Mouse (Mus musculus): ENCODE measurements around the gene Chmp5. TPM values are rescaled to one million over a fixed set of nuclear protein-coding genes. Genes with fewer than 3 reads are reported as not detected.
A peak's percentile ranks its signal among the peaks of the same experiment; 100 is the strongest.

Gene Chmp5
- polyA plus RNA-seq, 1 experiment from 2014 or later, result 150 TPM

DNA sequence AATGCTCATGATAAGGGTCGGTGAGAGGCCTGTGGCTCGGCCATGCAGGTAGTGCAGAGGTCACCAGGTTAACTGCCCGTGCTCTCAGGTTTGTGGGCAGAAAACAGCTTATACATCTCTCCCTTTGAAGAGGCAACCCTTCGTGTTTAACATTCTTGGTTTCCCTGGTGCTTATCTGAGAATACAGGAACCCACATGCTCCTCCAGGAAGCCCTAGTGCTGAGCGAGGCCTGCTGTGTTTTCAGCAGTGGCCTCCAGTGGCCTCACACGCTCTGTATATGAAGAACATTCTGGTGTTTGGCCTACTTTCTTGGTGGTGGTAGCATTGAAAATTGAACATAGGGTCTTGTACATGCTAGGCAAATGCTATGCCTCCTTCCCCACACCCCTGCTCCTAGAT is 7.7 kb downstream of the Chmp5 start:
- WGBS, result 94% methylated on average over 6 of the region's 6 CpGs
- peaks cover 84% of the 10 kb centered on the region for H3K36me3 ChIP-seq

DNA sequence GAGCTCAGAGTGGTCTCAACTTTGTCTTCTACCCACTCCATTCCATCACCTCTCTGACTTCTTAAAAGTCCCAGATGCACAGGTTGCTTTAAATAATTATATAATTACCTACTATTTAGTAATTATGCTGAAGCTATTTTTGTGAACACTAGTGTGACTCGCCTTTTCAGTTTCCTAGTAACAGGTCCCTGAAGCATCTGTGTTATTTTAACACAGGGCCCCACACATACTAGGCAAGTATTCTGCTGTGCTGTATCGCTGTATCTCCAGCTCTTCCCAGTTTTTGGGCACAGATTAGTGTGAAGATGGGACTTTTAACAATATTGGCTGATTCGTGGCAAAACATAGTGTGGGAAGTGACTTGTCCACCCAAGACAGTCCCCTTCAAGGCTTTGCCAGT is 15.3 kb downstream of the Chmp5 start:
- Histone ChIP-seq H3K4me3 (no peak overlapping the region), H3K4me2 (no peak overlapping the region), H3K4me1 (replicated peaks) (no peaks in the 10 kb centered on the region), H3K27ac (replicated peaks) (no peak overlapping the region), H3K36me3 (peaks cover 76% of the 10 kb centered on the region), H3K9me3 (no peaks in the 10 kb centered on the region), H3K27me3 (no peaks in the 10 kb centered on the region), H3K9ac (no peak overlapping the region)
- no peak for ATAC-seq (ENCODE audit: low FRiP score, low read depth)
- WGBS, result 92% methylated on average over 3 of the region's 3 CpGs

More for the DNA sequence above, 7.7 kb downstream of the Chmp5 start:
- no peaks in the 10 kb centered on the region for H3K4me1 ChIP-seq (replicated peaks)
- no peak overlapping the region for H3K9ac ChIP-seq
- no peaks in the 10 kb centered on the region for H3K9me3 ChIP-seq
- H3K27ac ChIP-seq (replicated peaks), result no peak overlapping the region
- H3K4me3 ChIP-seq, result no peak overlapping the region
- no peak for ATAC-seq (ENCODE audit: low FRiP score, low read depth)
- no peak overlapping the region for H3K4me2 ChIP-seq
- no peaks in the 10 kb centered on the region for H3K27me3 ChIP-seq

DNA sequence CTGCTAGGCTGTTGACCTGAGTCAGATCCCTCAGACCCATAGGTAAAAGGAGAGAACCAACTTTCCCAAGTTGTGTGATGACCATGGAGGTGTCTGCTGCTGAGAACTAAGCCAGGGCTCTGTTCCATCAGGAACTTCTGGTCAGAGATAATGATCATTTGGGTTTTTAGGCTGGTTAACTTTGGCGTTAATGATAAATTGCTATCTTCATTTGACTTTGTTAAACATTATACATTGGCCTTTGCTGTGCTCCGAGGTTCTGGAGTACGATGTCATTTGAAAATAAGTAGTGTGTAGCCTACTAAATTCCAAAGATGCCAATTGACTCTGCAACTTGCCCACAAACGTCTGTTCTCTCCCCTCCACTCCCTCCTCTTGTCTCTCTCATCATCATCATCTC is 21.0 kb downstream of the Chmp5 start:
- 80% methylated on average over 4 of the region's 4 CpGs for WGBS

DNA sequence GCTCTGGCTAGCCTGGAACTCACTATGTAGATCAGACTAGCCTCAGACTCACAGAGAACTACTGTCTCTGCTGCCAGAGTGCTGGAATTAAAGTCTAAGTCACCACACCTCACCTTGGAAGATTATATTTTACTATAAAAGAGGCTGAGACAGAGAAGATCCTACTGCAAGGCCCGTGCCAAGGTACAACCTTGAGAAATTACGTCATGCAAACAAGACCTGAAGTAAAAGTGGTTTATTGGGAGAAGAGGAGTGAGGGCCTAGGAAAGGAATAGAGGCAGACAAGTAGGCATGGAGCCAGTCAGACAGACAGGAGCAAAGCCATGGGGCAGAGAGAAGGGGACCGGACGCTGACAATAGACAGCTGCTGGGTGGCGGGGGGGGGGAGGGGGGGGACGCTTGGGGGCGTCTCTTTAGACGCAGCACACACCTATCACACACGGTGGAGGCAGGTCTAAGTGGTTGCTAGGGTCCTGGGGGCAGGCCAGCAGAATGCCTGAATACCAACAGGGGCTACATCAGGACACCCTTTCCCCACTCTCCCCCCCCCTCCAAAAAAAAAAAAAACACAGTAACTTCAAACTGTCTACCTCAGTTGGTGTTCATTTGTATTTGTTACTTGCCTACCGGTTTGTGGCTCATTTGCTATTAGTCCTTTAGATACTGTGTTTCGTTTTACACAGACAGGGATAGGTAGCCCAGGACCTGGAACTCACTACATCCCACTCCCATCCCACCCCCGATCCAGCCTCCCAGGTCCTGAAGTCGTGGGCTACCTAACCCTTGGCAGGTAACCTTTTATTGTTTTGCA is 21.8 kb downstream of the Chmp5 start:
- H3K36me3 ChIP-seq, result peaks cover 21% of the 10 kb centered on the region

More for the DNA sequence above, 21.0 kb downstream of the Chmp5 start:
- Histone ChIP-seq H3K9me3 (no peaks in the 10 kb centered on the region), H3K4me2 (0 out of 2 replicates have a peak overlapping the region, but pooled peaks have one; percentile 74), H3K27me3 (no peaks in the 10 kb centered on the region), H3K9ac (no peak overlapping the region), H3K27ac (replicated peaks) (no peak overlapping the region), H3K36me3 (peaks cover 28% of the 10 kb centered on the region), H3K4me3 (no peak overlapping the region), H3K4me1 (replicated peaks) (peaks cover 22% of the 10 kb centered on the region)
- ATAC-seq (ENCODE audit: low FRiP score, low read depth), result no peak

DNA sequence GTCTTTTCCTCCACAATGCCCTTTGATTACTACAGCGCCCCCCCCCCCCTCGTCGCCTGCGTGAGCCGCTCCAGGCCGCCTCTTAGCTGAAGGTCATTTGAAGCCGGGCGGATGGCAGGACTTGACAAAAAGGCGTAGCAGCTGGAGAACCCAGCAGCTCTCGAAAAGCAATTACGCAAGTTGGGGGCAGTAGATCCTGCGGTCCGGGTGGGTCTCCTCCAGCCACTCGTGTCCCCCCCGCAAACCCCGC is 22.3 kb downstream of the Chmp5 start:
- Histone ChIP-seq H3K36me3 (peaks cover 16% of the 10 kb centered on the region), H3K9me3 (no peaks in the 10 kb centered on the region), H3K4me2 (peak overlapping the region; percentile 74), H3K9ac (peak overlapping the region; percentile 82), H3K27me3 (no peaks in the 10 kb centered on the region), H3K4me3 (peak overlapping the region; percentile 85), H3K27ac (replicated peaks) (peak overlapping the region; percentile 92), H3K4me1 (replicated peaks) (peaks cover 22% of the 10 kb centered on the region)
- 0% methylated on average over 16 of the region's 16 CpGs for WGBS
- no peak for ATAC-seq (ENCODE audit: low FRiP score, low read depth)

More for the DNA sequence above, 21.8 kb downstream of the Chmp5 start:
- H3K27ac ChIP-seq (replicated peaks), result peak overlapping the region; percentile 92
- ATAC-seq (ENCODE audit: low FRiP score, low read depth), result no peak; the same call in 1 of the 2 replicates
- H3K4me2 ChIP-seq, result peak overlapping the region; percentile 74
- no peaks in the 10 kb centered on the region for H3K27me3 ChIP-seq
- H3K9me3 ChIP-seq, result no peaks in the 10 kb centered on the region
- H3K4me1 ChIP-seq (replicated peaks), result peaks cover 22% of the 10 kb centered on the region
- H3K9ac ChIP-seq, result peak overlapping the region; percentile 82
- 15% methylated on average over 9 of the region's 13 CpGs for WGBS
- peak overlapping the region; percentile 85 for H3K4me3 ChIP-seq

DNA sequence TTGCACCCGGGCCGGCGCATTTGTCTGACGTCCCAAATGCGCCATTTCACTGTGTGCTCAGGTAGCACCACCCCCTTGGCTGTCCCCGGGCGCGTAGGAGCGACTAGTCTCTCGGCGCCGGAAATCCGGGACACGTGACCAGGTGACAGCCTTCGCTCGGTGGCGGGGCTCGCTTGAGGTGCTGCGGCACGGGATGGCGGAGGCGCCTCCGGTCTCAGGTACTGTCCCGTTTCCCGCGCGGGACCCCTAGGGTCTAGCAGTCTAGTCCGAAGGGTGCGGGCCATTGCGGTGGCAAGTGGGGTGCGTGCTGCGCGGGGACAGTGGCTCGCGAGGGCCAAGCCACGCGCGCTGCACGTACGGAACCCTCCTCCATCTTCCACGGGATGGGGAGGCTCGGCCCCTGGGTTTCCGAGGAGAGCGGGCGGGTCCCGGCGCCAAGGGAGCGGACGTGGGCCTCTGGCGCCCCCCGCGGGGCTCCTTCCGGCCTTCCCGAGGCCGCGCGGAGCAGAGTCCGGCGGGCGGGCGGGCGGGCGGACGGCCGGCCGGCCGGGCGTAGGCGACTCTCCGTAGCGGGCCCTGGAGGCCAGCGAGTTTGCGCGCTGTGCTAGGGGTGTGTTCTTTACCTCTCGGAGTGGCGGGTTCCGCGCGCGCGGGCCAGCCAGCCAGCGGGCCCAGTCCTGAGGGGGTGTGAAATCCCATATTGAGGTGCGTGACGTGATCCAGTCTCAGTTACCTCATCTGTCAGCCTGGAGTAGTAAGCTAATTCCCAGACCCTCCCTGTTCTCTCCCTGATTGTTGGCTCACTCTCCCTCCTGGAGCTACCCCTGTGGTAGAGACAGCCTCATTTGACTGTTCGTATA is 22.9 kb downstream of the Chmp5 start, which contains the start of gene Nfx1:
Gene Nfx1, plus strand, starts transcription at position 65 of the 860 bp plus-strand sequence.
- Histone ChIP-seq H3K9ac (peak within 1 kb of the TSS; percentile 82), H3K4me2 (peak within 1 kb of the TSS; percentile 74), H3K27ac (replicated peaks) (peak within 1 kb of the TSS; percentile 92), H3K4me1 (replicated peaks) (peaks cover 22% of the 10 kb centered on the region), H3K36me3 (peaks cover 10% of the 10 kb centered on the region), H3K27me3 (no peaks in the 10 kb centered on the region), H3K9me3 (no peaks in the 10 kb centered on the region), H3K4me3 (peak within 1 kb of the TSS; percentile 85)
- ATAC-seq (ENCODE audit: low FRiP score, low read depth), result peak; percentile 97
- under 1% methylated on average over 71 of the region's 85 CpGs for WGBS

DNA sequence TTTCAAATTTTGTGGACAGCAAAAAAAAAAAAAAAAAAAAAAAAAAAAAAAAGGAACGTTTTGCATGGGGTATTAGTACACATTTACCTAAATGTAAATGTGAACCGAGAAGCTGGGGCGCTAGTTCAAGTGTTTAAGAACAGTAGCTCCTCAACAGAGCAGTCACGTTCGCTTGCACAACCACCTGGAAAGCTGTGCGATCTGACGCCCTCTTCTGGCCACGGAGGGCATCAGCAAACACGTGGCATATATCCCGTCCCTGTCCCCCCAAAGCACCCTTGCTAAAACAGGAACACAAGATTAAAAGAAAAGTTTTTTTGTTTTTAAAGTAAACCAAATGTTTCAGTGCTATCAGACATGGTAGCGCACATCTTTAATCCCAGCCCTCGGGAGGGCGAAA is 23.5 kb downstream of the Chmp5 start:
- H3K9ac ChIP-seq, result peak overlapping the region; percentile 82
- peaks cover 9% of the 10 kb centered on the region for H3K36me3 ChIP-seq
- peak overlapping the region; percentile 85 for H3K4me3 ChIP-seq
- H3K9me3 ChIP-seq, result no peaks in the 10 kb centered on the region
- peak overlapping the region; percentile 92; the same call in 1 of the 2 replicates for H3K27ac ChIP-seq (replicated peaks)
- no peaks in the 10 kb centered on the region for H3K27me3 ChIP-seq
- 26% methylated on average over 13 of the region's 13 CpGs for WGBS
- ATAC-seq (ENCODE audit: low FRiP score, low read depth), result no peak
- peaks cover 22% of the 10 kb centered on the region for H3K4me1 ChIP-seq (replicated peaks)
- H3K4me2 ChIP-seq, result peak overlapping the region; percentile 74

DNA sequence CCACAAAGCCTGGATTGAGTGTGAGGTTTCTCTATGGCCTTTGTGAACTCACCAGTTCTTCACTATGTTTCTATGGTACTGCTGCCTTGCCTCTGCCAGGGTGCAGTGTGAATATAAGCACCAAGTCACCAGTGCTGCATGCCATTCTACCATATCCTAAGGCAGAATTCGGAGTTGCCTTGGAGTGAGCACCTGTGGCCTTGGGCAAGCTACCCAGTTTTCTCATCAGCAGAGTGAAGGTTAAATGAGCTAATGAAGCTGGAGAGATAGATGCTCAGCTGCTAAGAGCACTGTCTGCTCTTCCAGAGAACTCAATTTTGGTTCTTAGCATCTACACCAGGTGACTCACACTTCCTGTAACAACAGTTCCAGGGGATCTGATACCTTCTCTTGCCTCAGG is 25.8 kb downstream of the Chmp5 start:
- H3K36me3 ChIP-seq, result peaks cover 28% of the 10 kb centered on the region
- H3K27me3 ChIP-seq, result no peaks in the 10 kb centered on the region
- H3K9ac ChIP-seq, result no peak overlapping the region
- ATAC-seq (ENCODE audit: low FRiP score, low read depth), result no peak
- no peaks in the 10 kb centered on the region for H3K9me3 ChIP-seq
- 97% methylated on average over 1 of the region's 1 CpGs for WGBS
- no peak overlapping the region for H3K27ac ChIP-seq (replicated peaks)
- no peak overlapping the region for H3K4me2 ChIP-seq
- H3K4me3 ChIP-seq, result no peak overlapping the region
- H3K4me1 ChIP-seq (replicated peaks), result peaks cover 22% of the 10 kb centered on the region

DNA sequence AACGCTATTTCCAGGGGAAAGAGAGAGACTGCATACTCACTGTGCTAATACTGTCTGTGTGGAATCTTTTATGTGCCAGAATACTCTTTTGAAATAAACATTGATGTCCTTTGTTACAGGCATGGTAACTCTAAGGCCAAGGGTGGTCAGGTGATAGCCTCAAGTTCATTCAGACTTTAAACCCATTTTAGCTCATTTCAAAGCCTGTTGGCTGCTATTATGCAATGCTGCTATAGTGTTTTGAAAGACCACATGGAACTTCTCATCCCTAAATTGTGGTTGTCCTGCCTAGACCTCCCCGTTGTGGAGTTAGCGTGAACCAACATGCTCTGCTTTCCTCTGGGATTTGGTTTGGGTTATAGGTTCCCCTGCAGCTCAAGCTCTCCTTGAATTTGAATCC is 27.5 kb downstream of the Chmp5 start:
- Histone ChIP-seq H3K4me1 (replicated peaks) (peaks cover 15% of the 10 kb centered on the region), H3K36me3 (peaks cover 45% of the 10 kb centered on the region), H3K9ac (no peak overlapping the region), H3K9me3 (no peaks in the 10 kb centered on the region), H3K27ac (replicated peaks) (no peak overlapping the region), H3K4me2 (no peak overlapping the region), H3K4me3 (no peak overlapping the region), H3K27me3 (no peaks in the 10 kb centered on the region)
- no peak for ATAC-seq (ENCODE audit: low FRiP score, low read depth)
- WGBS, result 96% methylated on average over 3 of the region's 3 CpGs

DNA sequence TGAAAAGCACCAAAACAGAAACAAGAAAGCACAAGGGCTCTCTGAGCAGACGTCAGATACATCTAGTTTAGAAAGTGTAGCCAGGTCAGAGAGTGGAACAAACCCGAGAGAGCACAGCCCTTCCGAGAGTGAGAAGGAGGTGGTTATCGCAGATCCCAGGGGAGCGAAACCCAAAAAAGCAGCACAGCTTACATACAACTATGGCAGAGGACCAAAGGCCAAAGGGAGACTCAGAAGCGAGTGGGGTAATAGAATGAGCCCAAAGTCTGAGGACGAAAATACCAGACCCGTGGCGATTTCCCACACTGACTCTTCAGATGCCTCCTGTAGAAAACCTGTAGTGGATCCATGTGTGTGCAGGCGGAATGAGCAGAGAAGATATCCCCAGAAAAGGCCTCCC is 28.4 kb downstream of the Chmp5 start:
- peaks cover 54% of the 10 kb centered on the region for H3K36me3 ChIP-seq
- no peak overlapping the region for H3K4me3 ChIP-seq
- H3K27ac ChIP-seq (replicated peaks), result no peak overlapping the region
- no peaks in the 10 kb centered on the region for H3K27me3 ChIP-seq
- H3K4me2 ChIP-seq, result no peak overlapping the region
- no peak overlapping the region for H3K9ac ChIP-seq
- WGBS, result 93% methylated on average over 10 of the region's 10 CpGs
- H3K4me1 ChIP-seq (replicated peaks), result peaks cover 14% of the 10 kb centered on the region
- no peaks in the 10 kb centered on the region for H3K9me3 ChIP-seq
- no peak for ATAC-seq (ENCODE audit: low FRiP score, low read depth)

DNA sequence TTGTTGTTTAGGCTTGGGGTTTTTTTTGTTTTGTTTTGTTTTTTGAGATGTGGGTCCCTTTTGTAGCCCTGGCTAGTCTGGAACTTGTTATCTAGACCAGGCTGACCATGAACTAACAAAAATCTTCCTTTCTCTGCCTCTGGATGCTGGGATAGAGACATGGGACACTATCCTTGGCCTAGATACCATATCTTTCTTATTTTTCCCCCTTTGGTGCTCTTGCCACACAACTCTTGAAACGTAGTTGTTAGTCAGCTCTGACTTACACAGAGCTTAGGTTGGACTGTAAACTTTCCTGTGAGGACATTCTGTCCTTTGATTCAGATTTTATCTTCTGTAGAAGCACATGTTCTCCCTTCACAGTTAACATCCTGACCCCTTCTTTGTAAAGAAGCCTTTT is 31.2 kb downstream of the Chmp5 start:
- no peak for ATAC-seq (ENCODE audit: low FRiP score, low read depth)
- no peaks in the 10 kb centered on the region for H3K4me1 ChIP-seq (replicated peaks)
- no peak overlapping the region for H3K4me2 ChIP-seq
- 100% methylated on average over 1 of the region's 1 CpGs for WGBS
- H3K27me3 ChIP-seq, result no peaks in the 10 kb centered on the region
- H3K9me3 ChIP-seq, result no peaks in the 10 kb centered on the region
- no peak overlapping the region for H3K9ac ChIP-seq
- H3K4me3 ChIP-seq, result no peak overlapping the region
- H3K27ac ChIP-seq (replicated peaks), result no peak overlapping the region
- H3K36me3 ChIP-seq, result peaks cover 62% of the 10 kb centered on the region

DNA sequence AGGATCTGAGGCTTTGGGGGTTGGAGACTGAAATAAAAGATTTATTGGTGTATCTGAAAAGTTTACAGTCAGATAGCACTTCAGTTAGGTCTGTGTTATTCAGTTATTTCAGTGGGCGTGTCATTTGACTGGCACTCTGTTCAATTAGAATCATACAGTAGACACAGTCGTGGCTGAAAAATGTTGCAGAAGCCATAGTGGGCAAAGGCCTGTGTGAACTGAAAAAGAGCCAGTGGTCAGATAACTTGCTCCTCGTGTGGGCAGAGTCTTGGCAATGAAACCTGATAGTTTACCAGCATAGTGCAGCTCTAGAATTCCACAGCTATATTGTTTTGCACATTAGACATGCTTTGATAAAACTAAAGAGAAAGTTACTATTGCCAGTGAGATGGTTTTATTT is 34.3 kb downstream of the Chmp5 start:
- Histone ChIP-seq H3K4me3 (no peak overlapping the region), H3K4me1 (replicated peaks) (no peaks in the 10 kb centered on the region), H3K27me3 (no peaks in the 10 kb centered on the region), H3K27ac (replicated peaks) (no peak overlapping the region), H3K9me3 (no peaks in the 10 kb centered on the region), H3K4me2 (no peak overlapping the region), H3K36me3 (peaks cover 77% of the 10 kb centered on the region), H3K9ac (no peak overlapping the region)
- 76% methylated on average over 3 of the region's 3 CpGs for WGBS
- no peak for ATAC-seq (ENCODE audit: low FRiP score, low read depth)

Data from hindbrain, embryonic 15.5 days (tissue).